Mouse (Mus musculus) hindbrain, embryonic 13.5 days (tissue): ENCODE measurements at regions not wholly inside any gene's neighbourhood (a gene's known extent, or its start where the extent isn't known, plus 50 kb on each side); places are given as distances from the start of the nearest gene placed in this dataset.
"Not testable (repeated sequence)": the region's sequence is repeated elsewhere in the genome, so short reads cannot be mapped to it uniquely, and the experiment has no call there.

Experiments
- ATAC-seq: fragments of 200-750 bp; cut with Nextera tagmentation; 2 replicates; pipeline ENCODE4 v1.8.0; 2017; ENCODE audit warnings: moderate TSS enrichment; ENCODE audit not compliant: low FRiP score
- H3K27ac ChIP-seq: fragments of 300-500 bp; sonication (generic); 2 replicates; pipeline ENCODE4 v1.5.1; 2015; ENCODE audit warnings: inconsistent platforms, mild to moderate bottlenecking, moderate library complexity
- H3K27me3 ChIP-seq: fragments of 300-500 bp; sonication (generic); 2 replicates; pipeline ENCODE4 v1.6.1; 2015; ENCODE audit warnings: mild to moderate bottlenecking, inconsistent platforms
- H3K36me3 ChIP-seq: fragments of 300-500 bp; sonication (generic); 2 replicates; pipeline ENCODE4 v1.6.1; 2015; ENCODE audit warnings: mild to moderate bottlenecking, inconsistent platforms
- H3K4me1 ChIP-seq: fragments of 300-500 bp; sonication (generic); replicated peaks from 2 replicates; pipeline ENCODE4 v1.6.1; 2015; ENCODE audit warnings: inconsistent platforms
- H3K4me2 ChIP-seq: fragments of 300-500 bp; sonication (generic); 2 replicates; pipeline ENCODE4 v1.6.1; 2015; ENCODE audit warnings: inconsistent platforms, mild to moderate bottlenecking, moderate library complexity
- H3K4me3 ChIP-seq: fragments of 300-500 bp; sonication (generic); 2 replicates; pipeline ENCODE4 v1.5.1; 2015; ENCODE audit warnings: mild to moderate bottlenecking, inconsistent platforms
- H3K9ac ChIP-seq: fragments of 300-500 bp; sonication (generic); 2 replicates; pipeline ENCODE4 v1.6.1; 2015; ENCODE audit warnings: mild to moderate bottlenecking, inconsistent platforms
- H3K9me3 ChIP-seq: fragments of 300-500 bp; sonication (generic); 2 replicates; pipeline ENCODE4 v1.6.1; 2016; ENCODE audit warnings: inconsistent platforms
- WGBS: fragments of 180-500 bp; shearing (Covaris S2); methylation state at CpG from one replicate; pipeline ENCODE4 v1.1.7; 2015; 5-methylcytosine and 5-hydroxymethylcytosine counted together

- ATAC-seq: no peak
- H3K27me3 ChIP-seq: 0 out of 2 replicates have a peak, but pooled peaks cover under 1% of the 10 kb centered on the region
- 86% methylated on average over 5 of the region's 5 CpGs for WGBS
Observed at GRCm38 (mm10) chr2:92664939-92665338, 65.4 kb downstream of the Chst1 start.

GRCm38 (mm10) chr2:92667192-92667591 lies 67.7 kb downstream of the Chst1 start:
- no peak for ATAC-seq
- 92% methylated on average over 1 of the region's 1 CpGs for WGBS

More at GRCm38 (mm10) chr2:92664939-92665338, 65.4 kb downstream of the Chst1 start:
- no peak overlapping the region for H3K4me2 ChIP-seq
- H3K4me3 ChIP-seq: no peak overlapping the region
- H3K27ac ChIP-seq: no peak overlapping the region
- H3K36me3 ChIP-seq: no peaks in the 10 kb centered on the region
- no peak overlapping the region for H3K9ac ChIP-seq
- no peaks in the 10 kb centered on the region for H3K9me3 ChIP-seq
- H3K4me1 ChIP-seq: no peaks in the 10 kb centered on the region

DNA sequence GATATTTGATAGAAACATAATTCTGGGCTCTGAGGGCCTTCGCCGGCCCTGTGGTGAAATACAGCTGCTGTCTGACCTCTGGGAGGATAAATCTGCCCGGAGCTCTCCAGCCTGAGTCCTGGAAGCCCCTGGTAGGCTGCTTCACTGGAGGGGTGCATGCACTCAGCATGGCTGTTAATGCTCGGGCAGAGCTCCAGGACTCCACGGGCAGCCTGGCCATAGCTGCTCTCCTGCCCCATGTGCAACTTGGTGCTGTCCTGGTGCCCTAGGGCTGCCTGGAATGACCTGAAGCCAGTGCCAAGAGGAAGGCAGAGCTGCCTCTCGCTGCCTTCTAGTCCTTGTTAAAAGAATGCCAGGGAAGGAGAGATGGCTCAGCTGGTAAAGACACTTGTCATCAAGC lies 68.2 kb downstream of the Chst1 start:
- no peaks in the 10 kb centered on the region for H3K4me1 ChIP-seq
- no peak overlapping the region for H3K4me3 ChIP-seq
- H3K9ac ChIP-seq: no peak overlapping the region
- H3K4me2 ChIP-seq: no peak overlapping the region
- no peak overlapping the region for H3K27ac ChIP-seq
- ATAC-seq: no peak
- no peaks in the 10 kb centered on the region for H3K9me3 ChIP-seq
- 56% methylated on average over 6 of the region's 6 CpGs for WGBS
- no peaks in the 10 kb centered on the region for H3K36me3 ChIP-seq
- peaks cover 5% of the 10 kb centered on the region; the same call in 1 of the 2 replicates for H3K27me3 ChIP-seq

More at GRCm38 (mm10) chr2:92667192-92667591, 67.7 kb downstream of the Chst1 start:
- no peak overlapping the region for H3K4me2 ChIP-seq
- no peaks in the 10 kb centered on the region for H3K9me3 ChIP-seq
- H3K27ac ChIP-seq: no peak overlapping the region
- H3K27me3 ChIP-seq: peaks cover 5% of the 10 kb centered on the region; the same call in 1 of the 2 replicates
- no peaks in the 10 kb centered on the region for H3K36me3 ChIP-seq
- no peak overlapping the region for H3K9ac ChIP-seq
- no peaks in the 10 kb centered on the region for H3K4me1 ChIP-seq
- no peak overlapping the region for H3K4me3 ChIP-seq

- 25% methylated on average over 9 of the region's 10 CpGs for WGBS
Observed at GRCm38 (mm10) chr2:92669431-92670081, 70.0 kb downstream of the Chst1 start.

GRCm38 (mm10) chr2:92671586-92671985 lies 72.1 kb downstream of the Chst1 start:
- ATAC-seq: no peak

More at GRCm38 (mm10) chr2:92669431-92670081, 70.0 kb downstream of the Chst1 start:
- H3K4me3 ChIP-seq, H3K27me3 ChIP-seq, H3K9me3 ChIP-seq, ATAC-seq, H3K4me1 ChIP-seq, H3K27ac ChIP-seq, H3K9ac ChIP-seq, H3K4me2 ChIP-seq, H3K36me3 ChIP-seq: not testable (repeated sequence)

DNA sequence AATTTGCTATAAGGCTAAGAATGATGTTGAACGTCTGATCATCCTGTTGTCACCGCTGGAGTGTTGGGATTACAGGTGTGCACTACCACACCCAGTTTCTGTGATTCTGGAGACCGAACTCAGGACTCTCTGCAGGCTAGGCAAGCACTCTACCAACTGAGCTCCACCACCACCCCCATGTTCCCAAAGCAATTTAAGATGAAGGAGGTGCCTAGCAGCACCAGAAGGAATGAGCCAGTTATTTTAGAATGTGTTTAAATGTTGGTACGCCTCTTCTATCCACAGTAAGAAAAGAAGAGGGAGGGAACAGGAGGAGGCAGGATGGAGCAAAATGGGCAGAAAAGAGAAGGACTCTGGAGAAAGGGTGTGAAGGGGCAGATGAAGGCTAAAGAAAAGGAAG lies 72.6 kb downstream of the Chst1 start:
- Histone ChIP-seq H3K9ac (no peak overlapping the region), H3K36me3 (no peaks in the 10 kb centered on the region), H3K27me3 (peaks cover 10% of the 10 kb centered on the region; the same call in 1 of the 2 replicates), H3K4me2 (no peak overlapping the region), H3K27ac (no peak overlapping the region), H3K9me3 (no peaks in the 10 kb centered on the region), H3K4me1 (no peaks in the 10 kb centered on the region), H3K4me3 (no peak overlapping the region)
- no peak for ATAC-seq
- 75% methylated on average over 4 of the region's 4 CpGs for WGBS

More at GRCm38 (mm10) chr2:92671586-92671985, 72.1 kb downstream of the Chst1 start:
- Histone ChIP-seq H3K4me2 (no peak overlapping the region), H3K4me3 (no peak overlapping the region), H3K27me3 (peaks cover 10% of the 10 kb centered on the region; the same call in 1 of the 2 replicates), H3K4me1 (no peaks in the 10 kb centered on the region), H3K9ac (no peak overlapping the region), H3K36me3 (no peaks in the 10 kb centered on the region), H3K9me3 (no peaks in the 10 kb centered on the region), H3K27ac (no peak overlapping the region)
- 39% methylated on average over 5 of the region's 5 CpGs for WGBS

DNA sequence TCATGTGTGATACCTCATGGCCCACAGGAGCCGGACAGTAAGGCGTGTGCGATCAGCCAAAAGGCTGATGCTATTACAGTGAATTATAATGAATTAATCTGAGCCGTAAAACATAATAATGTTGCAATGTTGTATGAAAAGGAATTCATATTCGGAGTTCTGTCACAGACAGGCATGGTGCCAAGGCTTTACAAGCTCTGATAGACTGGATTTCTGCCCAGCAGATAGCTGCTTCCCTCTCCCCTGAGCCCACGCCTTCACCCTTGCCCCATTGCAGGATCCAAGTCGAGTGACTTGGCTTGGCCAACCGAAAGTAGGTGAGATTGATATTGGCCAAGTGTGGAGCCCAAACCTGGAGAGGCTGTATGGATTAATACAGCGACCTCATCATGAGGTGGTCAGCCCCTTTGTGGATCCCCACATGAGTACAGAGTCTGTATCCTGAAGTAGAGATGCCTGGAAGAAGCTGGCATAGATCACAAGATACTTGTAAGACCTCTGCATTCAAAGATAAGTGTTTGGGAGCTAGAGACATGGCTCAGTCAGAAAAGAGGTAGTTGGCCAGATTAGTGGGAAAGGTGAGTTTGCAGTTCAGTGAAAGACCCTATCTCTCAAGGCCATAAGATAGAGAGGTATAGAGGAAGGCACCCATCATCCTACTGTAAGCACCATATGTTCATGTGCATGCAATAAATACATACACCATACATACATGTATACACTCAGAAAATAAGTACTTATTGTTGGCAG lies 73.7 kb downstream of the Chst1 start:
- Histone ChIP-seq H3K27me3 (peaks cover 10% of the 10 kb centered on the region; the same call in 1 of the 2 replicates), H3K9me3 (no peaks in the 10 kb centered on the region), H3K4me1 (no peaks in the 10 kb centered on the region), H3K4me3 (no peak overlapping the region), H3K4me2 (no peak overlapping the region), H3K9ac (no peak overlapping the region), H3K27ac (no peak overlapping the region), H3K36me3 (no peaks in the 10 kb centered on the region)
- no peak for ATAC-seq
- WGBS: 89% methylated on average over 9 of the region's 9 CpGs

DNA sequence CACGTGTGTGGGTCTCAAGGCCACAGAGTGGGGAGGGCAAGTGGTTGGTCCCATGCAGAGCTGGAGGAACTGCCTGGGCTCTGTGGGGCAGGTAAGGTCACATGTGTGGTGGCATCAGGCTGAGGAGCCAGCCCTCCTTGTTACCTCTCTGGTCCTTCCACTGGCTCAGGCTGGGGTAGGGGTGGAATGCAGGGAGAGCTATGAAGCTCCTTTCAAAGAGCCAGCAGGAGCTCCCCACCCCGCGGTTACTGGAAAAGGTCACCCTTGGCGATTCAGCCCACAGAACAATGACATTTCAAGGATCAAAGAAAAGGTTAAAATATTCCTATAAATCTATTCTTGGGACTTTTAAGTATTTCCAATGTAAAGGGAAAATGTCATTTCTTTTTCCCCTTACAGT lies 74.4 kb downstream of the Chst1 start:
- WGBS: 17% methylated on average over 4 of the region's 4 CpGs
- Histone ChIP-seq H3K4me3 (no peak overlapping the region), H3K4me1 (no peaks in the 10 kb centered on the region), H3K27me3 (peaks cover 10% of the 10 kb centered on the region; the same call in 1 of the 2 replicates), H3K4me2 (no peak overlapping the region), H3K27ac (no peak overlapping the region), H3K9ac (no peak overlapping the region), H3K36me3 (no peaks in the 10 kb centered on the region), H3K9me3 (no peaks in the 10 kb centered on the region)
- no peak for ATAC-seq

GRCm38 (mm10) chr2:92675247-92675646 lies 75.7 kb downstream of the Chst1 start:
- Histone ChIP-seq H3K27ac (no peak overlapping the region), H3K4me3 (no peak overlapping the region), H3K36me3 (no peaks in the 10 kb centered on the region), H3K4me1 (no peaks in the 10 kb centered on the region), H3K27me3 (peaks cover 6% of the 10 kb centered on the region; the same call in 1 of the 2 replicates), H3K4me2 (no peak overlapping the region), H3K9ac (no peak overlapping the region), H3K9me3 (no peaks in the 10 kb centered on the region)
- 49% methylated on average over 9 of the region's 9 CpGs for WGBS
- no peak for ATAC-seq

DNA sequence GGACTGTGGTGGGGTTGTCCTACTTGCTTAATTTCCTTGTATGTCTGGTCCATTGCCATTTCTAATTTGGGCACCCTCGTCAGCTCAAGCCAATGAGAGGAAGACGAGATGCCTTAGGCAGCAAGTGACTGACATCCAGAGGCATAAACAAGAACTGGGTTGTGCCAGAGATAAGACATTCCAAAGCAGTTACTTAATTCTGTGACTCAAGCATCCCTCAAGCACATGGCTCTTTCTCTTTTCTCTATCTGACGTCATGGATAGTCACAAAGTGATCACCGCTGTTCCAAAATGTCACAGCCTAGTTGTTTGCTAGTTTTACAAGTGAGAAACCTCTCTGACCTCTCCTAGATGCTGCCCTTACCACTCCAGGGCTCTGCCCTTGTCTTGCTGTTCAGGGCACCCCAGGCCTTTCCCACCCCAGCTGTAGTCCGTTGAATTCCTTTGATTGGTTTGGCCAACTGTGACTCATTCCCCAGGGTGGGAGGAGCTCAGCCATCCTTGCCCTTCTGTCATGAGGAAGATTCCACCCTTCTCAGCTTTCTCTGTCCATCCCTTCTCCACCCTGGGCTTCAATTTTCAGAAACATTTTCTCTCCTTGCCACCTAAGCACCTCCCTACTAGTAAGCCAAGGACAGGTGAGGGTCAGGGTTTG lies 78.9 kb downstream of the Chst1 start:
- 81% methylated on average over 5 of the region's 5 CpGs for WGBS
- H3K9me3 ChIP-seq: no peaks in the 10 kb centered on the region
- H3K9ac ChIP-seq: no peak overlapping the region
- H3K27ac ChIP-seq: no peak overlapping the region
- H3K4me2 ChIP-seq: no peak overlapping the region
- no peak overlapping the region for H3K4me3 ChIP-seq
- H3K27me3 ChIP-seq: 0 out of 2 replicates have a peak, but pooled peaks cover 5% of the 10 kb centered on the region
- no peaks in the 10 kb centered on the region for H3K4me1 ChIP-seq
- no peak for ATAC-seq
- H3K36me3 ChIP-seq: no peaks in the 10 kb centered on the region

DNA sequence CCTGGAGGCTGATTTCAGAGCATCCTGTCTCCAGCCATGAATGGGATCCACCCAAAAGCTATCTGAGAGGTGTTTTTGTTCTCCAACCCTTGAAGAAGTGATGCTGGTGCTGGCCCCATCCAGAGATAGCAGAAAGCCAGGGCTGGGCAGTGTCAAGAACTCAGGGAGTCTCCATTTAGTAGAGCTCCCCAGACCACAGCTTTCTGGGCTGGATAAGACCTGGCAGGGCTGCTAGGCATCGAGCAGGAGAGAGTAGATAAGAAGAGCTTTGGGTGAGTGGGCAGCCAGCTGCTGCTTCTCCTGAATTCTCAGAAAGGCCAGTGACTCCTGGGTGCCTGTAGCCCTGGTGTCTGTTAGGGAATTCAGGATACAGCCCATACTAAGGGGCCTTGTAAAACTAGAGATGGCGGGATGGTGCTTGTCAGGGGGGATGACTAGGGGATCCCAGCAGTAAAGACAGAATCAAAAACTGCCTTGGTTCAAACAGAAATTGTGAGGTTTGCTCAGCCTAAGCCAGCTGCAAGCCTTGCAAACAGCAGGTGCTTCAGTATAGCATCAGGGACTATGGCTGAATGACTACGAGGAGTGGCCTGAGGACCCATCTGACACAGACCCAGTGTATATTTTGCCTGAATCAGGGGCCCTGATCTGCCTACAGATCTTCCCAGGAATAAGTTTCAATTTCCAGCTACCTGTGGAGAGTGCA lies 79.6 kb downstream of the Chst1 start:
- H3K9me3 ChIP-seq: no peaks in the 10 kb centered on the region
- 86% methylated on average over 3 of the region's 3 CpGs for WGBS
- no peak overlapping the region for H3K9ac ChIP-seq
- ATAC-seq: no peak
- H3K4me3 ChIP-seq: no peak overlapping the region
- H3K4me1 ChIP-seq: no peaks in the 10 kb centered on the region
- no peak overlapping the region for H3K4me2 ChIP-seq
- 0 out of 2 replicates have a peak, but pooled peaks cover 5% of the 10 kb centered on the region for H3K27me3 ChIP-seq
- no peaks in the 10 kb centered on the region for H3K36me3 ChIP-seq
- no peak overlapping the region for H3K27ac ChIP-seq

- H3K9ac ChIP-seq: no peak overlapping the region
- 97% methylated on average over 9 of the region's 9 CpGs for WGBS
- no peak overlapping the region for H3K27ac ChIP-seq
- no peaks in the 10 kb centered on the region for H3K4me1 ChIP-seq
- no peak for ATAC-seq
- no peak overlapping the region for H3K4me2 ChIP-seq
- no peaks in the 10 kb centered on the region for H3K36me3 ChIP-seq
- H3K27me3 ChIP-seq: no peaks in the 10 kb centered on the region
- no peak overlapping the region for H3K4me3 ChIP-seq
- no peaks in the 10 kb centered on the region for H3K9me3 ChIP-seq
Observed at GRCm38 (mm10) chr2:92682256-92682655, 82.7 kb downstream of the Chst1 start.
